Mouse (Mus musculus) testis, adult 10 weeks (tissue): ENCODE data around the gene Gabpa. TPM values are rescaled to one million over a fixed set of nuclear protein-coding genes. Genes with fewer than 3 reads are reported as not detected.

ENCODE experiments used
- polyA plus RNA-seq: library from polyadenylated mRNA; stranded (reverse); fragments of 350-450 nt; fragmentation: Illumina TruSeq; extraction: RNeasy Lipid Tissue Mini Kit (QIAGEN cat#74804); gene quantifications from one replicate; pipeline ENCODE4 v1.2.3, GENCODE M21; 2014; ENCODE audit warnings: low read depth, low replicate concordance

The Gabpa gene
- polyA plus RNA-seq = 40.6 TPM

DNA sequence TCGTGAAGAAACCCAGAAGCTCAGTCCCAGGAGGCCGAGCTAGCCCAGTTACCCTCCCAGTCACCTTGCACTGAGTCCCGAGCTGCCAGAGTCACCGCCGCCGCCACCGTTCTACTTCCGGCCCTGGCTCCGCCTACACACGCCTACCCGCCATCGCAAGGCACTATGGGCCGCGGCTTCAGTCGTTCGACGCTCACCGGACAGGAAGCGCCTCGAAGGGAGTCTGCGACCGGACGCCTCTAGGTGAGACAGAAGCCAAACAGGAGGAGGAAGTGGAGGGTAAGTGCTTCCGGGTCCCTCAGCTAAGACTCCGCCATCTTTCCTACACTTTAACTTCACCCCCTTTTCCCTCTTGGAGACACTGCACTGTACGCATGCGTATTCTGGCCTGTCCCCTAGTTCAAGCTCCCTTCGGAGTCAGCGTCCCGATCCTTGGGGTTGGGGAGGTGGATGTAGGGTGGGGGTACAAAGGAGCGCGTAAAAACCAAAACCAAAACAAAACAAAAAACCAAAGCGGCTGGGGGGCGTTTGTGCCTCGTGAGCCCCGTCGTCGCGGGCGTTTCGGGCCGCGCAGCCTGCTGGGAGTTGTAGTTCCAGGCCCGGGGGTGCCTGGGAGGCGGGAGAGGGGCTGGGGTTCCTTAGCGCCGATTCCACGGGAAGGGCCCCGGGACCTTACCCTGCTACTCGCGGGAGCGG lies at the start of gene Gabpa:
Gene Gabpa (plus strand): TSS at position 181 of the 696 bp plus-strand sequence.

DNA sequence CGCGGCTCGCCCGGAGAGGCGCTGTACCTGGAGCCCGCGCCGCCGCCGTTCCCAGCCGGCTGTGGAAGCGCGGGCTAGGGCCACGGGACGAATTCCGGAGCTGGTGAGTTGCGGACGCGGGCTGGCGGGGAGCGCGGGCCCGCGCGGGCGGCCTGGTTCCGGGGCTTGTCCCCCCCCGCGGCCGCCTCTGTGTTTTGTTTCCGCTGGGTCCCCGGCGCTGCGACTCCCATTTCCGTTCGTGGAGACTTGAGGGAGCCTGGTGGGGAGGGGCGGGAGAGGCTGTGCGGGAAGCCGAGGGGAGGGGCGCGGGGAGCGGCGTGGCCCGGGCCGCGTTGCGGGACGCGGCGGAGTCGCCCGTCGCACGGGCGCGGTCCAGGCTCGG lies 707 bp downstream of the Gabpa start, which contains the start of gene Atp5j:
Gene Atp5j (minus strand): TSS at position 185 of the 382 bp plus-strand sequence.

Other genes with a start within 250 kb of the Gabpa start
- 139 TPM for gene Mrpl39, start 99.2 kb upstream of the Gabpa start, polyA plus RNA-seq
- 32.5 TPM for gene Jam2, start 60.8 kb upstream of the Gabpa start, polyA plus RNA-seq
- 743 TPM for gene Atp5j, start 700 bp downstream of the Gabpa start, polyA plus RNA-seq